In genomic region chr2:34869680-34870079, GRCm38 (mm10) we compare ENCODE assay signal across 8 mouse cellular contexts. TPM values are rescaled to one million over a fixed set of nuclear protein-coding genes. Genes with fewer than 3 reads are reported as not detected.
DNase-seq lines count a peak whose midpoint lies in the region; ATAC-seq and TF ChIP-seq lines count a peak whose summit lies in the region.

No protein-coding gene starts in this region.

- no peak overlapping the region for H3K27ac ChIP-seq in embryonic facial prominence, embryonic 13.5 days
- H3K27ac ChIP-seq in intestine, embryonic 14.5 days (ENCODE audit: low read depth): no peak overlapping the region
- no peak overlapping the region for H3K27ac ChIP-seq in midbrain, postnatal 0 days (ENCODE audit: low read depth, low read length)

- peak overlapping the region; percentile 60 for H3K9ac ChIP-seq in embryonic facial prominence, embryonic 13.5 days
- H3K9ac ChIP-seq in intestine, embryonic 14.5 days (ENCODE audit: low read length): peak overlapping the region; percentile 96
- H3K9ac ChIP-seq in midbrain, postnatal 0 days (replicated peaks; ENCODE audit: low read length, poor library complexity, severe bottlenecking): no peak overlapping the region

- H3K4me3 ChIP-seq in E14TG2a.4 (replicated peaks; ENCODE audit: low read length): peak overlapping the region; percentile 99
- H3K4me3 ChIP-seq in embryonic facial prominence, embryonic 13.5 days: peak overlapping the region; percentile 86
- peak overlapping the region; percentile 95 for H3K4me3 ChIP-seq in intestine, embryonic 14.5 days (ENCODE audit: low read depth, low read length)
- H3K4me3 ChIP-seq in midbrain, postnatal 0 days (ENCODE audit: low read depth, low read length): peak overlapping the region; percentile 86

- no peak for ATAC-seq in embryonic facial prominence, embryonic 13.5 days (ENCODE audit: insufficient number of reproducible peaks, insufficient read depth, low FRiP score, low TSS enrichment, low read depth)
- ATAC-seq in intestine, embryonic 14.5 days (replicated peaks; ENCODE audit: low FRiP score, low TSS enrichment, low read depth): no peak
- ATAC-seq in midbrain, postnatal 0 days (ENCODE audit: low FRiP score): no peak

- peak; percentile 17 for DNase-seq in adrenal gland, adult 2 months
- no peak for DNase-seq in adrenal gland, adult 8-10 months
- no peak for DNase-seq in intestine, embryonic 14.5 days (ENCODE audit: low spot score)
- peak; percentile 14 for DNase-seq in midbrain, postnatal 0 days (ENCODE audit: low spot score)
- DNase-seq in adrenal gland, adult 18-20 months (ENCODE audit: low spot score in 2 of 2): no peak
- DNase-seq in cerebellum, adult 11 months: no peak

- H3K9me3 ChIP-seq in E14TG2a.4 (ENCODE audit: low read length): no peaks in the 10 kb centered on the region
- H3K9me3 ChIP-seq in embryonic facial prominence, embryonic 13.5 days: no peaks in the 10 kb centered on the region
- no peaks in the 10 kb centered on the region for H3K9me3 ChIP-seq in intestine, embryonic 14.5 days (ENCODE audit: control insufficient read depth, low read length)
- no peaks in the 10 kb centered on the region for H3K9me3 ChIP-seq in midbrain, postnatal 0 days (ENCODE audit: low read length)

- peaks cover 4% of the 10 kb centered on the region; the same call in 1 of the 2 replicates for H3K27me3 ChIP-seq in E14TG2a.4 (ENCODE audit: insufficient read depth, low read length)
- H3K27me3 ChIP-seq in embryonic facial prominence, embryonic 13.5 days: peaks cover 25% of the 10 kb centered on the region
- H3K27me3 ChIP-seq in intestine, embryonic 14.5 days (replicated peaks; ENCODE audit: control insufficient read depth, insufficient read depth, low read length): peaks cover 9% of the 10 kb centered on the region
- 0 out of 2 replicates have a peak, but pooled peaks cover 10% of the 10 kb centered on the region for H3K27me3 ChIP-seq in midbrain, postnatal 0 days (ENCODE audit: insufficient read depth, low read length)

- peak overlapping the region; percentile 66 for H3K4me2 ChIP-seq in embryonic facial prominence, embryonic 13.5 days
- H3K4me2 ChIP-seq in intestine, embryonic 14.5 days (ENCODE audit: low read length): peak overlapping the region; percentile 77
- H3K4me2 ChIP-seq in midbrain, postnatal 0 days (ENCODE audit: low read depth, low read length, poor library complexity, severe bottlenecking): peak overlapping the region; percentile 65

- no peak for TF ChIP-seq CTCF in E14TG2a.4 (conservative IDR thresholded peaks at IDR 0.05; ENCODE audit: low read length)
- TF ChIP-seq CTCF in midbrain, postnatal 0 days (IDR thresholded peaks at IDR 0.05): no peak

- H3K36me3 ChIP-seq in E14TG2a.4 (ENCODE audit: insufficient read depth, low read length): peaks cover 40% of the 10 kb centered on the region
- H3K36me3 ChIP-seq in embryonic facial prominence, embryonic 13.5 days: peaks cover 22% of the 10 kb centered on the region
- H3K36me3 ChIP-seq in intestine, embryonic 14.5 days (ENCODE audit: control insufficient read depth, insufficient read depth, low read length): peaks cover 25% of the 10 kb centered on the region
- H3K36me3 ChIP-seq in midbrain, postnatal 0 days (ENCODE audit: insufficient read depth, low read length): peaks cover 16% of the 10 kb centered on the region

- 44% methylated on average over 5 of the region's 5 CpGs for WGBS in embryonic facial prominence, embryonic 13.5 days
- WGBS in intestine, embryonic 14.5 days: 42% methylated on average over 5 of the region's 5 CpGs
- WGBS in midbrain, postnatal 0 days: 38% methylated on average over 5 of the region's 5 CpGs

- H3K4me1 ChIP-seq in E14TG2a.4 (replicated peaks; ENCODE audit: low read depth, low read length): peaks cover 45% of the 10 kb centered on the region
- peaks cover 27% of the 10 kb centered on the region for H3K4me1 ChIP-seq in embryonic facial prominence, embryonic 13.5 days
- peaks cover 15% of the 10 kb centered on the region for H3K4me1 ChIP-seq in intestine, embryonic 14.5 days (replicated peaks; ENCODE audit: control insufficient read depth, insufficient read depth, low read length)
- H3K4me1 ChIP-seq in midbrain, postnatal 0 days (ENCODE audit: insufficient read depth, low read length): peaks cover 2% of the 10 kb centered on the region; the same call in 1 of the 2 replicates

RNA-seq across cellular contexts. Expression of gene Cutal, which starts 4.5 kb away (rescaled TPM):
- under 1 TPM; 0.40 to 0.48 TPM for total RNA-seq in adrenal gland, adult 2 months (2021)
- 2.5 TPM in 1 of 2 replicates, not detected in the other for polyA plus RNA-seq in adrenal gland, adult 2 months (2012; rRNA removed)
- 1 to 10 TPM in 1 of 4 experiments, under 1 TPM in 3; 0.41 to 1.4 (median 0.74) TPM for total RNA-seq in adrenal gland, adult 8-10 months (2022)
- 0.15 TPM in 2 replicates for polyA plus RNA-seq in embryonic facial prominence, embryonic 13.5 days (2015; fragmentation: Nextera tagmentation; extraction: Ambion mirVana)
- 2.2 and 2.8 TPM in 2 replicates for polyA plus RNA-seq in intestine, embryonic 14.5 days (2014; fragmentation: Nextera tagmentation; extraction: Ambion mirVana)
- not detected in 2 replicates for total RNA-seq in midbrain, postnatal 0 days (2014; rRNA removed)
- 0.56 and 0.72 TPM in 2 replicates for polyA plus RNA-seq in midbrain, postnatal 0 days (2015; fragmentation: Nextera tagmentation; extraction: Ambion mirVana)
- total RNA-seq in adrenal gland, adult 18-20 months (2021): under 1 TPM in 1 of 2 experiments, not detected in 1; 0.48 TPM

RNA-seq across cellular contexts. Expression of gene Psmd5, which starts 5.1 kb away (rescaled TPM):
- total RNA-seq in adrenal gland, adult 2 months (2021): 10 to 100 TPM; 38.0 to 44.3 TPM
- 5.9 and 6.7 TPM in 2 replicates for polyA plus RNA-seq in adrenal gland, adult 2 months (2012; rRNA removed)
- total RNA-seq in adrenal gland, adult 8-10 months (2022): 10 to 100 TPM; 42.6 to 49.8 (median 45.8) TPM
- 96.4 and 101 TPM in 2 replicates for polyA plus RNA-seq in embryonic facial prominence, embryonic 13.5 days (2015; fragmentation: Nextera tagmentation; extraction: Ambion mirVana)
- polyA plus RNA-seq in intestine, embryonic 14.5 days (2014; fragmentation: Nextera tagmentation; extraction: Ambion mirVana): 111 and 113 TPM in 2 replicates
- total RNA-seq in midbrain, postnatal 0 days (2014; rRNA removed): 42.1 and 42.6 TPM in 2 replicates
- polyA plus RNA-seq in midbrain, postnatal 0 days (2015; fragmentation: Nextera tagmentation; extraction: Ambion mirVana): 82.8 and 83.5 TPM in 2 replicates
- total RNA-seq in adrenal gland, adult 18-20 months (2021): 10 to 100 TPM; 40.8 to 41.1 TPM

RNA-seq across cellular contexts. Expression of gene Gm34653, which starts 36.9 kb away (rescaled TPM):
- total RNA-seq in adrenal gland, adult 2 months (2021): not detected
- not detected in 2 replicates for polyA plus RNA-seq in adrenal gland, adult 2 months (2012; rRNA removed)
- under 1 TPM in 1 of 4 experiments, not detected in 3; 0.16 TPM for total RNA-seq in adrenal gland, adult 8-10 months (2022)
- polyA plus RNA-seq in embryonic facial prominence, embryonic 13.5 days (2015; fragmentation: Nextera tagmentation; extraction: Ambion mirVana): 0.15 TPM in 1 of 2 replicates, not detected in the other
- not detected in 2 replicates for polyA plus RNA-seq in intestine, embryonic 14.5 days (2014; fragmentation: Nextera tagmentation; extraction: Ambion mirVana)
- total RNA-seq in midbrain, postnatal 0 days (2014; rRNA removed): 2.0 TPM in 1 of 2 replicates, not detected in the other
- 0.12 TPM in 1 of 2 replicates, not detected in the other for polyA plus RNA-seq in midbrain, postnatal 0 days (2015; fragmentation: Nextera tagmentation; extraction: Ambion mirVana)
- not detected for total RNA-seq in adrenal gland, adult 18-20 months (2021)

RNA-seq across cellular contexts. Expression of gene Fbxw2, which starts 43.6 kb away (rescaled TPM):
- total RNA-seq in adrenal gland, adult 2 months (2021): 10 to 100 TPM; 58.1 to 70.1 TPM
- 29.3 and 30.9 TPM in 2 replicates for polyA plus RNA-seq in adrenal gland, adult 2 months (2012; rRNA removed)
- total RNA-seq in adrenal gland, adult 8-10 months (2022): 10 to 100 TPM; 65.3 to 90.7 (median 79.0) TPM
- polyA plus RNA-seq in embryonic facial prominence, embryonic 13.5 days (2015; fragmentation: Nextera tagmentation; extraction: Ambion mirVana): 94.5 and 97.7 TPM in 2 replicates
- 61.4 and 62.2 TPM in 2 replicates for polyA plus RNA-seq in intestine, embryonic 14.5 days (2014; fragmentation: Nextera tagmentation; extraction: Ambion mirVana)
- 124 and 133 TPM in 2 replicates for total RNA-seq in midbrain, postnatal 0 days (2014; rRNA removed)
- 115 and 122 TPM in 2 replicates for polyA plus RNA-seq in midbrain, postnatal 0 days (2015; fragmentation: Nextera tagmentation; extraction: Ambion mirVana)
- total RNA-seq in adrenal gland, adult 18-20 months (2021): 10 to 100 TPM; 66.5 to 68.9 TPM

RNA-seq across cellular contexts. Expression of gene Phf19, which starts 44.1 kb away (rescaled TPM):
- total RNA-seq in adrenal gland, adult 2 months (2021): 1 to 10 TPM; 1.2 to 1.7 TPM
- polyA plus RNA-seq in adrenal gland, adult 2 months (2012; rRNA removed): 1.1 and 1.5 TPM in 2 replicates
- 1 to 10 TPM; 2.4 to 4.5 (median 3.6) TPM for total RNA-seq in adrenal gland, adult 8-10 months (2022)
- polyA plus RNA-seq in embryonic facial prominence, embryonic 13.5 days (2015; fragmentation: Nextera tagmentation; extraction: Ambion mirVana): 3.5 and 5.2 TPM in 2 replicates
- polyA plus RNA-seq in intestine, embryonic 14.5 days (2014; fragmentation: Nextera tagmentation; extraction: Ambion mirVana): 7.8 and 8.3 TPM in 2 replicates
- total RNA-seq in midbrain, postnatal 0 days (2014; rRNA removed): 2.1 and 2.5 TPM in 2 replicates
- polyA plus RNA-seq in midbrain, postnatal 0 days (2015; fragmentation: Nextera tagmentation; extraction: Ambion mirVana): 1.3 and 1.8 TPM in 2 replicates
- 1 to 10 TPM; 1.3 to 1.7 TPM for total RNA-seq in adrenal gland, adult 18-20 months (2021)

Comparison
In these comparisons a context has a peak if more than half of its experiments do, and no peak if none do; other contexts are left out.
1. DNase-seq: peak in adrenal gland, adult 2 months (single experiment) and midbrain, postnatal 0 days (single experiment); none in adrenal gland, adult 8-10 months (single experiment), intestine, embryonic 14.5 days (single experiment), adrenal gland, adult 18-20 months (0 of 2) and cerebellum, adult 11 months (single experiment).
2. Peak in every context shown above with its lines, with median percentiles within 50 percentile points of each other: H3K4me3 ChIP-seq and H3K4me2 ChIP-seq.